Comparison of ENCODE assay signal across 8 mouse cellular contexts in the genomic region with DNA sequence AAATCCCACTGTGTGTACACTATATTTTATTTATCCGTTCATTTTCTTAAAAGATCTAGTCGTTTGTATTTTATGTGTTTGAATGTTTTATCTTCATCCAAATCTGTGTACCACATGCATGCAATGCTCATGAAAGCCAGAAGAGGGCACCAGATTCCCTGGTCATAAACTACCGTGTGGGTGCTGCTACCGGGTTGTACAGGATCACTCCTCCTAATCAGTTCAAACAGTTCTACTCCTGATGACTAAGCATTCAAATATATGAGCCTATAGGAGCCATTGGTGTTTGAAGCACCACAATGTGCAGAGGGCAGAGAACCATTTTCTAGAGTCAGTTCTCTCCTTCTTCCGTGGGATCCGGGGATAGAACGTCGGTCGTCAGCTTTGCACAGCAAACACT. TPM values are rescaled to one million over a fixed set of nuclear protein-coding genes. Genes with fewer than 3 reads are reported as not detected.
A peak's percentile ranks its signal among the peaks of the same experiment; 100 is the strongest.
DNase-seq lines count a peak whose midpoint lies in the region; ATAC-seq and TF ChIP-seq lines count a peak whose summit lies in the region.
"Had no signal": no experiment of that assay in that cellular context is flagged by ENCODE, and none has a peak within 500 bp of the region (broad histone marks: within the 10 kb centered on the region; RNA-seq: fewer than 3 reads in every experiment).

No protein-coding gene starts in this region.

- TF ChIP-seq CTCF in layer of hippocampus, adult 2 months (conservative IDR thresholded peaks at IDR 0.05): peak; percentile 72

- H3K27ac ChIP-seq in layer of hippocampus, adult 2 months: no peak overlapping the region
- H3K27ac ChIP-seq: embryonic facial prominence, embryonic 15.5 days had no signal

- no peak overlapping the region for H3K4me3 ChIP-seq in layer of hippocampus, adult 2 months
- H3K4me3 ChIP-seq: embryonic facial prominence, embryonic 15.5 days had no signal

- peak; percentile 85; the same call in 1 of the 2 replicates for ATAC-seq in neutrophil, adult 5-6 weeks (ENCODE audit: extremely low read depth, insufficient number of reproducible peaks, low FRiP score, poor library complexity, severe bottlenecking)

- DNase-seq in layer of hippocampus, adult 2 months (ENCODE audit: low spot score in 2 of 2): no peak
- DNase-seq in layer of hippocampus, adult 8-10 months (ENCODE audit: low spot score in 2 of 2): no peak
- peak; percentile 21 for DNase-seq in MN1 (ENCODE audit: low spot score)
- DNase-seq in kidney, postnatal 10 days: peak; percentile 47
- DNase-seq in layer of hippocampus, postnatal 10 days (ENCODE audit: low spot score in 2 of 2): no peak
- DNase-seq in urinary bladder, adult 18-20 months (ENCODE audit: low spot score in 2 of 2): no peak

RNA-seq across cellular contexts. Expression of gene Rtl5, which starts 11.7 kb away (rescaled TPM):
- total RNA-seq in layer of hippocampus, adult 2 months (2021): 1 to 10 TPM; 8.8 to 9.0 TPM
- total RNA-seq in layer of hippocampus, adult 8-10 months (2022): 10 to 100 TPM in 3 of 4 experiments, 1 to 10 TPM in 1; 9.6 to 15.4 (median 13.0) TPM
- 2.3 and 3.0 TPM in 2 replicates for total RNA-seq in neutrophil, adult 5-6 weeks (2017)
- 10 to 100 TPM; 13.0 to 14.5 TPM for total RNA-seq in layer of hippocampus, postnatal 10 days (2021)

RNA-seq across cellular contexts. Expression of gene Pin4, which starts 59.8 kb away (rescaled TPM):
- total RNA-seq in layer of hippocampus, adult 2 months (2021): 10 to 100 TPM; 25.0 to 34.5 TPM
- total RNA-seq in layer of hippocampus, adult 8-10 months (2022): 10 to 100 TPM in 3 of 4 experiments, 1 to 10 TPM in 1; 9.6 to 32.9 (median 23.5) TPM
- 71.2 and 73.6 TPM in 2 replicates for total RNA-seq in neutrophil, adult 5-6 weeks (2017)
- 10 to 100 TPM; 47.8 to 51.1 TPM for total RNA-seq in layer of hippocampus, postnatal 10 days (2021)

Comparison
In these comparisons a context has a peak if more than half of its experiments do, and no peak if none do; other contexts are left out.
1. DNase-seq: peak in MN1 (single experiment) and kidney, postnatal 10 days (single experiment); none in layer of hippocampus, adult 2 months (0 of 2), layer of hippocampus, adult 8-10 months (0 of 2), layer of hippocampus, postnatal 10 days (0 of 2) and urinary bladder, adult 18-20 months (0 of 2).